Mouse (Mus musculus): Measurements from ENCODE around the gene Ltb4r2. TPM values are rescaled to one million over a fixed set of nuclear protein-coding genes. Genes with fewer than 3 reads are reported as not detected.

Ltb4r2 gene
- polyA plus RNA-seq, 1 experiment from 2014 or later: 0.25 TPM

DNA sequence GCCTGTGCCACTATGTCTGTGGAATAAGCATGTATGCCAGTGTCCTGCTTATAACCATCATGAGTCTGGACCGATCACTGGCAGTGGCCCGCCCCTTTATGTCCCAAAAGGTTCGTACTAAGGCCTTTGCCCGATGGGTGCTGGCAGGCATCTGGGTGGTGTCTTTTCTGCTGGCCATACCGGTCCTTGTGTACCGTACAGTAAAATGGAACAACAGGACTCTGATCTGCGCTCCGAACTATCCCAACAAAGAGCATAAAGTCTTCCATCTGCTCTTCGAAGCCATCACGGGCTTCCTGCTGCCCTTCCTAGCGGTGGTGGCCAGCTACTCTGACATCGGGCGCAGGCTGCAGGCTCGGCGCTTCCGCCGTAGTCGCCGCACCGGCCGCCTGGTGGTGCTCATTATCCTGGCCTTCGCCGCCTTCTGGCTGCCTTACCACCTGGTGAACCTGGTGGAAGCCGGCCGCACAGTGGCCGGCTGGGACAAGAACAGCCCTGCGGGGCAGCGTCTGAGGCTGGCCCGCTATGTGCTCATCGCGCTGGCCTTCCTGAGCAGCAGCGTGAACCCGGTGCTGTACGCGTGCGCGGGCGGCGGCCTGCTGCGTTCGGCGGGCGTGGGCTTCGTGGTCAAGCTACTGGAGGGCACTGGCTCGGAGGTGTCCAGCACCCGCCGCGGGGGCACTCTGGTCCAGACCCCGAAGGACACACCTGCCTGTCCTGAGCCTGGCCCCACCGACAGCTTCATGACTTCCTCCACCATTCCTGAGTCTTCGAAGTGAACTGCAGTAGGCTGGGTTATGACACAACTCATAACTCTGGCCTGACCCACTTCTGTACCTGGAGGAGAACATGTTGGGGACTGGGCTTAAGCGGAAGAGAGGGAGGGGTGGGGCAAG, 6.5 kb downstream of the Ltb4r2 start:
- Histone ChIP-seq H3K9ac (peak overlapping the region; percentile 30), H3K36me3 (no peaks in the 10 kb centered on the region), H3K4me1 (peaks cover 20% of the 10 kb centered on the region), H3K9me3 (no peaks in the 10 kb centered on the region), H3K4me2 (peak overlapping the region; percentile 77), H3K27ac (no peak overlapping the region), H3K27me3 (peaks cover 47% of the 10 kb centered on the region), H3K4me3 (peak overlapping the region; percentile 37)
- ATAC-seq (ENCODE audit: borderline replicate concordance, extremely low read depth, low FRiP score, low TSS enrichment): peak; percentile 39; the same call in 1 of the 2 replicates
- 11% methylated on average over 52 of the region's 52 CpGs for WGBS

GRCm38 (mm10) chr14:55768555-55768954, 7.3 kb downstream of the Ltb4r2 start:
- Histone ChIP-seq H3K4me3 (no peak overlapping the region), H3K27ac (no peak overlapping the region), H3K4me1 (peaks cover 13% of the 10 kb centered on the region), H3K27me3 (peaks cover 47% of the 10 kb centered on the region), H3K36me3 (no peaks in the 10 kb centered on the region), H3K9ac (no peak overlapping the region), H3K4me2 (no peak overlapping the region), H3K9me3 (no peaks in the 10 kb centered on the region)
- ATAC-seq (ENCODE audit: borderline replicate concordance, extremely low read depth, low FRiP score, low TSS enrichment): no peak
- WGBS: 78% methylated on average over 6 of the region's 6 CpGs

DNA sequence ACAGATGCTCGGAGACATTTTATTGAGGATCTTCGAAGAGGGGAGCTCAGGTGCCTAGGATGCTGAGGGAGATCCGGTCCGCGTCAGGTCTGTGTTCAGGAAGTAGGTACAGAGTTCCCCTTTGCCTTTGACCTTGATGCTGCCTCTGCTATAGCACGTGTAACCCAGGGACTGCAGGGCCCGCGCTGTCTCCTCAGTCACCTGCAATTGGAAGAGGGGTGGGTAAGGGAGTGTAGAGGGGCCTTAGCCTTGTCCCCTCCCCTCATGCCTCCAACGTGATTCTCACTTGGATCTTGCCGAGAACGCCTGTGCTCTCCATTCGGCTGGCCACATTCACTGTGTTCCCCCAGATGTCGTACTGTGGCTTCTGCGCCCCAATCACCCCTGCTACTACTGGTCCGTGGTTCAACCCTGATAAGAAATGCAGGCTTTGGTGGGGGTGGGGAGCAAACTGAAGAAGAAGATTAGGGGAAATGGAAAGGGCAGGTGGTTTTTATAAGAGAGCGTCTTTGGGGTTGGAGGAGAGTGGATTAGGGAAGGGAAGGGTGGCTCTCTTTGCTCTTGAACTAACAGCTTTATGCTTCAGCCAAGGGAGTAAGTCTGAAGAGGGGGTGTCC, 8.0 kb downstream of the Ltb4r2 start:
- Histone ChIP-seq H3K4me3 (no peak overlapping the region), H3K27ac (no peak overlapping the region), H3K36me3 (no peaks in the 10 kb centered on the region), H3K4me2 (no peak overlapping the region), H3K9ac (no peak overlapping the region), H3K9me3 (no peaks in the 10 kb centered on the region), H3K4me1 (peaks cover 13% of the 10 kb centered on the region), H3K27me3 (peaks cover 43% of the 10 kb centered on the region)
- ATAC-seq (ENCODE audit: borderline replicate concordance, extremely low read depth, low FRiP score, low TSS enrichment): no peak
- 68% methylated on average over 16 of the region's 16 CpGs for WGBS

DNA sequence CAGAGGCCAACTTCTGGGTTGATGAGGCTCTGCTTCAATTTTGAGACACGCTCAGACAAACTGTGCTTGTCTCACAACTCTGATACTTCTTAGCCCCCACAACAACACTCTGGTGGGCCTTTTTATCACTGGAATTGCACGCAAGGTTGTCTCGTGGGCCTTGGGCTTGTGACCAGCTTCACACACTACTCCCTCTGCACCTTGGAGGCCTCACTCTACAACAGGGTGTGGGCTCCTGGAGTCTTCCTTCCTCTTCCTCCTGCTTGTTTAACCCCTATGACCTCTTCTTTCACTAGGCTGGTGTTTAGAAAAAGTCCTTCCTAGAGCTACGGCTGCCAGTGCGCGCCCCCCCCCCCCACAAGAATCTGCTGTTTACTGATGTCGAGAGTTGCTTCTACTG, 15.5 kb downstream of the Ltb4r2 start:
- H3K36me3 ChIP-seq: no peaks in the 10 kb centered on the region
- WGBS: 35% methylated on average over 7 of the region's 7 CpGs
- H3K9me3 ChIP-seq: no peaks in the 10 kb centered on the region
- H3K4me1 ChIP-seq: peaks cover 22% of the 10 kb centered on the region
- ATAC-seq (ENCODE audit: borderline replicate concordance, extremely low read depth, low FRiP score, low TSS enrichment): no peak
- H3K4me2 ChIP-seq: no peak overlapping the region
- H3K4me3 ChIP-seq: no peak overlapping the region
- no peak overlapping the region for H3K27ac ChIP-seq
- no peak overlapping the region for H3K9ac ChIP-seq
- H3K27me3 ChIP-seq: peaks cover 4% of the 10 kb centered on the region; the same call in 1 of the 2 replicates

- H3K9me3 ChIP-seq: no peaks in the 10 kb centered on the region
- peaks cover 27% of the 10 kb centered on the region for H3K4me1 ChIP-seq
- H3K36me3 ChIP-seq: no peaks in the 10 kb centered on the region
- H3K27ac ChIP-seq: no peak overlapping the region
- 13% methylated on average over 3 of the region's 3 CpGs for WGBS
- H3K27me3 ChIP-seq: peaks cover 9% of the 10 kb centered on the region; the same call in 1 of the 2 replicates
- no peak for ATAC-seq (ENCODE audit: borderline replicate concordance, extremely low read depth, low FRiP score, low TSS enrichment)
- no peak overlapping the region for H3K4me3 ChIP-seq
- no peak overlapping the region for H3K4me2 ChIP-seq
- no peak overlapping the region for H3K9ac ChIP-seq
Measured at GRCm38 (mm10) chr14:55777176-55777575, 15.9 kb downstream of the Ltb4r2 start.

DNA sequence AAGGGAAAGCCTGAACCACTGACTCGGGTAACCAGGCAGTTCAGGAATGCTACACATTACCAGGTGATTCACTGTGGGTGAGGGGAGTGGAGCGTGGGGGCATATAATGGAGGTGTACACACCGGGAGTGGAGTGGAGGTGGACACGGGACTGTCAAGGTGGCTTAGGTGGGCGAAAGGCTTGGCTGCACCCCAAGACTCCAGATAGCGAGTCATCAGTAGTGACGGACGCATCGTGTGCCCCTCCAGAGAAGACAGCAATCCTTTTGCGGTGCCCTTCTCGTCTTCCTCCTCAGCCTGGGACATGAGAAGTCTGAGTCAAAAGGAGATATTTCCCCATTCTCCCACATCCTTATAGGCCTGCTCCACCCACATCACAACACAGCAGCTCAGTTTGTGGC, 16.6 kb downstream of the Ltb4r2 start:
- Histone ChIP-seq H3K4me2 (no peak overlapping the region), H3K36me3 (no peaks in the 10 kb centered on the region), H3K9me3 (no peaks in the 10 kb centered on the region), H3K4me1 (peaks cover 33% of the 10 kb centered on the region), H3K4me3 (no peak overlapping the region), H3K27ac (no peak overlapping the region), H3K9ac (no peak overlapping the region), H3K27me3 (peaks cover 10% of the 10 kb centered on the region; the same call in 1 of the 2 replicates)
- ATAC-seq (ENCODE audit: borderline replicate concordance, extremely low read depth, low FRiP score, low TSS enrichment): no peak
- WGBS: 84% methylated on average over 11 of the region's 11 CpGs

GRCm38 (mm10) chr14:55778686-55779085, 17.5 kb downstream of the Ltb4r2 start:
- Histone ChIP-seq H3K4me2 (no peak overlapping the region), H3K36me3 (no peaks in the 10 kb centered on the region), H3K27me3 (peaks cover 10% of the 10 kb centered on the region; the same call in 1 of the 2 replicates), H3K4me3 (no peak overlapping the region), H3K9me3 (no peaks in the 10 kb centered on the region), H3K9ac (no peak overlapping the region), H3K4me1 (peaks cover 34% of the 10 kb centered on the region), H3K27ac (no peak overlapping the region)
- 88% methylated on average over 15 of the region's 15 CpGs for WGBS
- ATAC-seq (ENCODE audit: borderline replicate concordance, extremely low read depth, low FRiP score, low TSS enrichment): no peak

GRCm38 (mm10) chr14:55779656-55780055, 18.4 kb downstream of the Ltb4r2 start:
- Histone ChIP-seq H3K9ac (no peak overlapping the region), H3K4me1 (peaks cover 34% of the 10 kb centered on the region), H3K27me3 (peaks cover 19% of the 10 kb centered on the region; the same call in 1 of the 2 replicates), H3K27ac (no peak overlapping the region), H3K9me3 (no peaks in the 10 kb centered on the region), H3K4me2 (no peak overlapping the region), H3K36me3 (no peaks in the 10 kb centered on the region), H3K4me3 (no peak overlapping the region)
- 35% methylated on average over 16 of the region's 16 CpGs for WGBS
- no peak for ATAC-seq (ENCODE audit: borderline replicate concordance, extremely low read depth, low FRiP score, low TSS enrichment)

DNA sequence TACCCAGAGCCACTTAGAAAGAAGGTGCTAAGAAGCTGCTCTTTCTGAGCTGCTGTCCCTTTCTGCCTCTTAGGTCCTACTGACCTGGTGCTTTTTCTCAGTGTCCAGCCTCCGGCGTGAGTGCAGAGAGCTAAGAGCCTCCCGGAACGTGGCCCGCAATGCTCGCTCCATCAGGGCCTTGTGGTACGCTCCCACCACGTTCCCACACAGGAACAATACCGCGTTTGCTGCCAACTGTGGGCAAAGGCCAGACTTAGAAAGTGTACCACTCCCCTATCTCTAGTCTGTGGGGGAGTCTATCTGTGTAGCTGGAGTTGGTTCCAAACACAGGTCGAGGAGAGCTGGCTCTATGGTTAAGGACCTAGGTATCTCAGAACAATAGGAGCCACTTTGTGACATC, 19.5 kb downstream of the Ltb4r2 start:
- no peak overlapping the region for H3K27ac ChIP-seq
- H3K9ac ChIP-seq: no peak overlapping the region
- no peak overlapping the region for H3K4me3 ChIP-seq
- WGBS: 78% methylated on average over 11 of the region's 11 CpGs
- H3K4me2 ChIP-seq: no peak overlapping the region
- peaks cover 34% of the 10 kb centered on the region for H3K4me1 ChIP-seq
- no peak for ATAC-seq (ENCODE audit: borderline replicate concordance, extremely low read depth, low FRiP score, low TSS enrichment)
- H3K27me3 ChIP-seq: peaks cover 30% of the 10 kb centered on the region; the same call in 1 of the 2 replicates
- H3K36me3 ChIP-seq: no peaks in the 10 kb centered on the region
- H3K9me3 ChIP-seq: no peaks in the 10 kb centered on the region

DNA sequence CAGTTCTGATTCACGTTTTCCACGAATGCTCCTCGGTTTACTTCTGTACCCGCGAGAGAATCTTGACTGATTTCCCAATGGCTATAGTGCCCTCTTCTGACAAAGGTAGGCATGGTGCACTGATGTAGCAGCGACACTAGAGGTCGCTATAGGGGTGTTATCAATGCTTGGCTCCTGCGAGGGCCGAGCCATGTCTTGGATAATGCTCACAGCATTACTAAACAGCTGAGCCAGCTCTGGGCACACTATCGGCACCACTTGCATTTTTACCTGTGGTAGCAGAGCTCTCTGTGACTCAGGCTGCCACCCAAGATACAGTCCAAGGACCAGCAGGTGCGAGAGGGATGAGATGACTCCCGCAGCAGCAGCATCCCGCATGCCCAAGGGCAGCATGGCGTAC, 20.1 kb downstream of the Ltb4r2 start:
- Histone ChIP-seq H3K4me1 (peaks cover 34% of the 10 kb centered on the region), H3K4me2 (peak overlapping the region; percentile 77), H3K4me3 (no peak overlapping the region), H3K27me3 (peaks cover 32% of the 10 kb centered on the region; the same call in 1 of the 2 replicates), H3K9me3 (no peaks in the 10 kb centered on the region), H3K9ac (no peak overlapping the region), H3K36me3 (no peaks in the 10 kb centered on the region), H3K27ac (no peak overlapping the region)
- peak; percentile 47 for ATAC-seq (ENCODE audit: borderline replicate concordance, extremely low read depth, low FRiP score, low TSS enrichment)
- 17% methylated on average over 14 of the region's 14 CpGs for WGBS

DNA sequence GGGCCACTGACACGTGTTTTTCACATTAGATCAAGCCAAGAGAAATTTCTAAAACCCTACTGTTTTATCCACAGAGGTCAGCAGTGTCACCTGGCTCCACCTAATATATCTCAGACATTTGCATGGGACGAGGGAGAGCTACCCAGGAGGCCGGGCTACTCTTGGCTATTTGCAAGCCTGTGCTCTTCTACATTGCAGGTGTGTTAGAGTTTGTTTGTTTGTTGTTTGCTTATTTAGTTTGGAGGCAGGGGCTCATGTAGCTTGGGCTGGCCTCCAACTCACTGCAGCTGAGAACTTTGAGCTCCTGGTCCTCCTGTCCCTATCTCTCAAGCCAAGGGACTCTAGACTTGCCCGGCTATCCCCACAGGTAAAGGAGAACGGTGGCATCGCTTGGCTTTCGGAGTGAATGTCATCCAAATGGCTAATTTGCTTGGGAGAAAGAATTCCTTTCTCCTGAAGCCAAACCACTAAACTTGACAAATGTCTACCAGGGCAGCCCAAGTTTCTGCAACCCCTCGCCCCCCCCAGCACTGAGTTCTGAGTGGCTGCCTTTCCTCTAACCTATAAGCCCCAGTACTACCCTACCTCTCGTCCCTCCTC, 21.2 kb downstream of the Ltb4r2 start:
- no peaks in the 10 kb centered on the region for H3K9me3 ChIP-seq
- H3K9ac ChIP-seq: no peak overlapping the region
- H3K27me3 ChIP-seq: peaks cover 35% of the 10 kb centered on the region
- no peak for ATAC-seq (ENCODE audit: borderline replicate concordance, extremely low read depth, low FRiP score, low TSS enrichment)
- no peaks in the 10 kb centered on the region for H3K36me3 ChIP-seq
- peak overlapping the region; percentile 77 for H3K4me2 ChIP-seq
- peak overlapping the region; percentile 46 for H3K4me3 ChIP-seq
- WGBS: 46% methylated on average over 9 of the region's 9 CpGs
- H3K27ac ChIP-seq: peak overlapping the region; percentile 77
- peaks cover 26% of the 10 kb centered on the region for H3K4me1 ChIP-seq
